Mouse (Mus musculus) E14TG2a.4 (cell line): Measurements from ENCODE around the gene Vmn1r168.
"Not testable (repeated sequence)": the region's sequence is repeated elsewhere in the genome, so short reads cannot be mapped to it uniquely, and the experiment has no call there.

Source experiments
- H3K27me3 ChIP-seq: 2 replicates; pipeline ENCODE4 v1.6.1; 2014; ENCODE audit warnings: low read length, control low read depth; ENCODE audit not compliant: insufficient read depth
- H3K36me3 ChIP-seq: 2 replicates; pipeline ENCODE4 v1.6.1; 2014; ENCODE audit warnings: low read length, control low read depth; ENCODE audit not compliant: insufficient read depth
- H3K4me1 ChIP-seq: replicated peaks from 2 replicates; pipeline ENCODE4 v1.6.1; 2014; ENCODE audit warnings: low read depth, low read length, control low read depth
- H3K4me3 ChIP-seq: replicated peaks from 2 replicates; pipeline ENCODE4 v1.5.1; 2014; ENCODE audit warnings: mild to moderate bottlenecking, low read length
- H3K9me3 ChIP-seq: 2 replicates; pipeline ENCODE4 v1.6.1; 2014; ENCODE audit warnings: low read length, control low read depth

Gene Vmn1r168

DNA sequence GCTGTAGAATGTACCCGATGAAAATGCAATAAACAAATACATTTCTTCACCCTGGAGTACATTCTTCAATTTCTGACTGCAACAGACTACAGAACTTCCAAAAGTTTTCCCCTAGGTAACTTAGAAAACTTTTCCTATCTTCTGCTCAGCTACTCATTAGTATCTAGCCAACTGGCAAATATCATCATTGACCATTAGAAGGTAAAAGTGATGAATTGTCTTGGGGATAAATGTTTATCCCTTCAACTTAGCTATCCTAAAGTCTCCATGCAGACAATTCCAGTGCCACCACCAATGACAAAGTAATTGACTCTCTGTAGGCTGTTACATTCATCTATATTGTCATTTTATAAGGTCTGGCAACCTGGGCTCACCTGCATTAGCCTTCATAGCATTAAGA lies at the start of gene Vmn1r168:
Gene Vmn1r168 (plus strand): TSS at position 301 of the 400 bp plus-strand sequence.
- H3K36me3 ChIP-seq, H3K4me1 ChIP-seq, H3K27me3 ChIP-seq, H3K4me3 ChIP-seq: not testable (repeated sequence)
- H3K9me3 ChIP-seq = peaks cover 12% of the 10 kb centered on the region

DNA sequence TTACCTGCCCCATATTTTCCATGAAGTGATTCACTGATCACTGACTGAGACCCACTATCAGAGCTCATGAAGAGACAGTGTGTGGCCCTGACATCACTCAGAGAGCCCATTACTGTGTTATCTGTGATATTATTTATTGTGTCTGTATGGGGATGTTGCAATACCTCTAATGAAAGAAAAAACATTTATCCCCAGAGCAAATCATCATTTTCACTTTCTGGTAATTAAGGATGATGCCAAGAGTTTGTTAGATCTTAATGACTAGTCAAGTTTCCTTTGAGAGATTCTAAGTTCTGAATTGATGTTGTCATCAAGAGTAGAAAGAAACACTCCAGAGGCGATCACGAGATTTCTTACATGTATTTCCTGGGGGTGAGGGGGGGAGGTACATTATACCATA lies 32.4 kb upstream of the Vmn1r168 start, which contains the start of gene Vmn1r167:
Gene Vmn1r167 (minus strand): TSS at position 101 of the 400 bp plus-strand sequence.
- not testable (repeated sequence) for H3K4me3 ChIP-seq, H3K4me1 ChIP-seq, H3K9me3 ChIP-seq, H3K36me3 ChIP-seq, H3K27me3 ChIP-seq

DNA sequence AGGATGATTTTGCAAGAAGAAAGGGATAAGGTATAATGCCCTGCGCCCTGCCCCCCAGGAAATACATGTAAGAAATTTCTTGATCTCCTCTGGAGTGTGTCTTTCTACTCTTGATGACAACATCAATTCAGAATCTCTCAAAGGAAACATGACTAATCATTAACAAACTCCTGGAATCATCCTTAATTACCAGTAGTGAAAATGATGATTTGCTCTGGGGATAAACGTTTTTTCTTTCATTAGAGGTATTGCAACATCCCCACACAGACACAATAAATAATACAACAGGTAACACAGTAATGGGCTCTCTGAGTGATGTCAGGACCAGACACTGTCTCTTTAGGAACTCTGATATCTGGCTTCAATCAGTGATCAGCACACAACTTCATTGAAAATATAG lies 35.7 kb downstream of the Vmn1r168 start, which contains the start of gene Vmn1r169:
Gene Vmn1r169 (plus strand): TSS at position 301 of the 400 bp plus-strand sequence.
- H3K9me3 ChIP-seq, H3K27me3 ChIP-seq, H3K4me3 ChIP-seq, H3K4me1 ChIP-seq, H3K36me3 ChIP-seq: not testable (repeated sequence)
